Mouse (Mus musculus): ENCODE results near the gene Plxna1. TPM values are rescaled to one million over a fixed set of nuclear protein-coding genes. Genes with fewer than 3 reads are reported as not detected.

Plxna1 gene
- polyA plus RNA-seq, 1 experiment from 2014 or later: 21.4 TPM

DNA sequence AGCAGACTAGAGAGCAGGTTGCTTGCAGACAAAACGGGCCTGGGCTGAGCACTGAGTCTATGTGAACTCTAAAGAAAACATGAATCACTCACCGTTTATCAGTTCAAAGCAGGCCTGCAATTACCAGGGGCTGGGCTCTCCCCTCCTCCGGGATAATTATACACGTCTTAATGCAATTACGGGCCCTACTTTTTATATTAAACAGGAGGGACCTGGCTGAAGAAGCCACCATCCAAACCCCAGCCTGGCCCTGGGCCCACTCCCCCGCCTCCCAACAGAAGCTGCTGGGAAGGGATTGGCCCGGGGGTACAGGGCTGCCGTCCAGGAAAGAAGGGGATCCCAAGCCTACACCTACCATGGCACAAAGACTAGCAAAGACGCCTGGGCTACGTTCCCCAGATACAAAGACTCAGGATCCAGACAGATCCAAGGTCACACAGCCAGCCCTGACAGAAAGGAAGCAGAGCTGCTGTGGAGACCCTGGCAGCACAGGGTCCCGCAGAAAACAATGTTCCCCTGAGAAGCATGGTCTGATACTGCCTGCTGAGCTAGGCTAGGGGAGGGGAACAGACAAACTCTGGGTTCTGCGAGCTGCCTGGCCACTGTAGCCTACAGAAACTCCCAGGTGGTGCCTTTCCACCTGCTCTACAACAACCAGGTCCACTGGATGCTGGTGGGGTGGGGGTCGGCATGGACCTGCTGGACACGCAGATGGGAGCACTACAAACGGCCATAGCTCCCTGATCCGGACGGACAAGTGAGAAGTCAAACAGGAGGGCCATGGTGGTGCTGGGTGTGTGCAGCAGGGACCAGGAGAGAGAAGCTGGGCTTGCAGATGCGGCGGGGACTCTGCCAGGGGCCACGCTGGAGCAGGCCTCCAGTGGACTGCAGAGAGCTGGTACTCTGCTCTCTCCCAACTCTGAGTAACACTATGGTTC, 2.4 kb downstream of the Plxna1 start:
- Histone ChIP-seq H3K9ac (peak overlapping the region; percentile 93), H3K4me1 (peaks cover 42% of the 10 kb centered on the region), H3K4me3 (replicated peaks) (peak overlapping the region; percentile 74), H3K27me3 (peaks cover 9% of the 10 kb centered on the region), H3K36me3 (peaks cover 14% of the 10 kb centered on the region), H3K4me2 (peak overlapping the region; percentile 94), H3K9me3 (replicated peaks) (no peaks in the 10 kb centered on the region), H3K27ac (0 out of 2 replicates have a peak overlapping the region, but pooled peaks have one; percentile 1)
- WGBS: 51% methylated on average over 20 of the region's 20 CpGs
- no peak for ATAC-seq (replicated peaks; ENCODE audit: low FRiP score)

DNA sequence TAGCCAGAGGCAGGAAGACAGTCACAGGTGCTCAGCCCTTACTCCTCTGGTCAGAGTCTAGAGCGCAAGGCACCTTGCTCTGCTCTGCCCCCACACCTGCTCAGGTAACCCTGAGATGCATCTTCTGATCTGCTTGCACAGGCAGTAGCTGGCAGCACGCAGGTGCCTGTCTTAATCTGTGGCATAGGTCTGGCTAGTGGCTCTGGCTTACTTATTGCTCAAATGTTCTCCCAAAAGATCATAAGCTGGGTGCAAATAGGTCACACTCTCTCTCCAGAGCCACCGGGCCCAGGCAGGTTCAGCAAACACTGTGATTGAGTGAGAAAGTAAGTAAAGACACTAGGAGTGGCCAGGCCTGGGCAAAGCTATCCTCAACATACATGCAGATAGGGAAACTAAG, 3.2 kb downstream of the Plxna1 start:
- H3K4me3 ChIP-seq (replicated peaks): no peak overlapping the region
- H3K4me2 ChIP-seq: 0 out of 2 replicates have a peak overlapping the region, but pooled peaks have one; percentile 94
- peaks cover 51% of the 10 kb centered on the region for H3K4me1 ChIP-seq
- 0 out of 2 replicates have a peak overlapping the region, but pooled peaks have one; percentile 1 for H3K27ac ChIP-seq
- H3K27me3 ChIP-seq: peaks cover 9% of the 10 kb centered on the region
- 74% methylated on average over 3 of the region's 3 CpGs for WGBS
- no peaks in the 10 kb centered on the region for H3K9me3 ChIP-seq (replicated peaks)
- no peak for ATAC-seq (replicated peaks; ENCODE audit: low FRiP score)
- peak overlapping the region; percentile 11; the same call in 1 of the 2 replicates for H3K9ac ChIP-seq
- H3K36me3 ChIP-seq: peaks cover 23% of the 10 kb centered on the region

DNA sequence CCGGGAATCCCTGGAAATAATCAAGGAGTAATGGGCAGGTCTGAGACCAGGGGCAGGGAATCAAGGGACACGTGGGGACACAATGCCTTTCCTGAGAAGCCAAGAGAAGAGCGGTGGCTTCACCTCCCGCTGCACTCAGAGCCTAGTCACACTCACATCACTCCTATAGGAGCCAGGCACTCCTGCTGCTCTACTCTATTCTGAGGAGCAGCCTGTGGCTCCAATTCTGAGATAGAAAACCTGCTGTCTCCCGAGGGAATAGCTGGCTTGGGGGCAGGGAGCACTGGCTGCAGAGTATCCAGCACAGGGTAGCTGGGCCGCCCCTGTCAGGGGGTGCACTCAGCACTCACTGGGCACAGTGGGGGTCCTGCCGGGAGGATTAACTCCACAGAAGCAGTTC, 6.8 kb downstream of the Plxna1 start:
- no peaks in the 10 kb centered on the region for H3K9me3 ChIP-seq (replicated peaks)
- H3K27ac ChIP-seq: no peak overlapping the region
- H3K4me2 ChIP-seq: no peak overlapping the region
- WGBS: 68% methylated on average over 7 of the region's 7 CpGs
- no peak overlapping the region for H3K9ac ChIP-seq
- peaks cover 73% of the 10 kb centered on the region for H3K4me1 ChIP-seq
- H3K36me3 ChIP-seq: peaks cover 30% of the 10 kb centered on the region
- ATAC-seq (replicated peaks; ENCODE audit: low FRiP score): no peak
- no peaks in the 10 kb centered on the region for H3K27me3 ChIP-seq
- no peak overlapping the region for H3K4me3 ChIP-seq (replicated peaks)

DNA sequence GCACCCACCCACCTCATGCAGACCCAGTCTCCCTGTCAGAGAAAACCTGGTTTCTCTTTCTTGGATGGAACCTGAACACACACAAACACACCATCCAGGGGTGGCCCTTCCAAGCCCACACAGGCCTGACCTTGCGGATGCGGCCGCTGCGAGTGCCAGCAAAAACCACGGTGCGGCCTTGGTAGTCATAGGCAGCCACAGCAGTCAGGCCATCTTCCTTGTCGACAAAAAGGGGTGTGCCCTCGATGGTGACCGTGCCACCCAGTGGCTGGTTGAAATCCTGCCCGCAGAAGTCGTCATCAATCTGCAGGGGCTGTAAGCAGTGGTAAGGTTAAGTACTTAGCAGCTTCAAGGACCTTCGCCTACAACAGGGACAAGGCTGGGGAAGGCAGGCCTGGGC, 7.7 kb downstream of the Plxna1 start:
- Histone ChIP-seq H3K4me3 (replicated peaks) (no peak overlapping the region), H3K4me1 (peaks cover 70% of the 10 kb centered on the region), H3K36me3 (peaks cover 39% of the 10 kb centered on the region), H3K27ac (peak overlapping the region; percentile 82; the same call in 1 of the 2 replicates), H3K9ac (no peak overlapping the region), H3K4me2 (no peak overlapping the region), H3K27me3 (no peaks in the 10 kb centered on the region), H3K9me3 (replicated peaks) (no peaks in the 10 kb centered on the region)
- no peak for ATAC-seq (replicated peaks; ENCODE audit: low FRiP score)
- WGBS: 77% methylated on average over 12 of the region's 12 CpGs

DNA sequence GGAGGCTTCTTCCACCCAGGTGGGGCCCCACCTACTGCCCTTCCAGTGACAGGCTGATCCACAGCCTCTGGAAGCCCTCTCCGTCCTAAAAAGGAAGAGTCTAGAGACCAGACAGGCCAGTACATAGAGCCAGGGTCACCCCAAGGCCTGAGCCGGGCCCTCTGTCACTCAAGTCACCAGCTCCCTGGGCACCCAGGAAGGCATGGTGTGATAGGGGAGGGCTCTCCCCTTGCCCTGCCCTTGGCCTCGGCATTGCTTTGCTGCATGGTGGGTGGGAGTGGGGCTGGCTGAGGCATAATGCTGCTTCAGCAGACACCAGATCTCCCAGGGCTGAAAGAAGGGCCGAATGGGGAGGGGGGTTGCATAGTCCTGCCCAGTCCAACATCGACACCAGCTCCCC, 8.3 kb downstream of the Plxna1 start:
- Histone ChIP-seq H3K4me2 (no peak overlapping the region), H3K9ac (no peak overlapping the region), H3K4me3 (replicated peaks) (no peak overlapping the region), H3K4me1 (peaks cover 63% of the 10 kb centered on the region), H3K27me3 (no peaks in the 10 kb centered on the region), H3K36me3 (peaks cover 46% of the 10 kb centered on the region), H3K27ac (peak overlapping the region; percentile 82), H3K9me3 (replicated peaks) (no peaks in the 10 kb centered on the region)
- ATAC-seq (replicated peaks; ENCODE audit: low FRiP score): no peak
- WGBS: 63% methylated on average over 5 of the region's 5 CpGs

DNA sequence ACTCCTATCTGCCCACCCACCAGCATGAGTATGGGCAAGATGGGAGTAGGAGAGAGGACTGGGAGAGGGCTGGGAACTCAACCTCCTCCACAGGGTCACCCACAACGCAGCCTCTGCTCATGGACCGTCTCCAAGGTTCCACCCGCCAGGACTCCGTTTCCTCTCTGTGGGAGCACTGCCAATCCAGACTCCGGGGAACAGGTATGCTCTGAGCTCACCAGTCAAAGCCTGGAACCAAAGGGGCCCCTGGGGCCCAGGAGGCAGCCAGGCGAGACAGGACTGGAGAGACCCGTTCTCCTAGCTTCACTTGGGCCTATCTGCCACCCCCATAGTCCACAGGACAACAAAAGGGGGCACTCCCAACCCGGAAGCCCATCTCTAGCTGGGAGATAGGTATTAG, 9.3 kb downstream of the Plxna1 start:
- Histone ChIP-seq H3K27me3 (no peaks in the 10 kb centered on the region), H3K36me3 (peaks cover 52% of the 10 kb centered on the region), H3K4me3 (replicated peaks) (no peak overlapping the region), H3K4me2 (no peak overlapping the region; the same call in 1 of the 2 replicates), H3K4me1 (peaks cover 56% of the 10 kb centered on the region), H3K9ac (no peak overlapping the region), H3K9me3 (replicated peaks) (no peaks in the 10 kb centered on the region), H3K27ac (peak overlapping the region; percentile 82)
- WGBS: 55% methylated on average over 8 of the region's 8 CpGs
- peak; percentile 7; the same call in 1 of the 2 replicates for ATAC-seq (replicated peaks; ENCODE audit: low FRiP score)

DNA sequence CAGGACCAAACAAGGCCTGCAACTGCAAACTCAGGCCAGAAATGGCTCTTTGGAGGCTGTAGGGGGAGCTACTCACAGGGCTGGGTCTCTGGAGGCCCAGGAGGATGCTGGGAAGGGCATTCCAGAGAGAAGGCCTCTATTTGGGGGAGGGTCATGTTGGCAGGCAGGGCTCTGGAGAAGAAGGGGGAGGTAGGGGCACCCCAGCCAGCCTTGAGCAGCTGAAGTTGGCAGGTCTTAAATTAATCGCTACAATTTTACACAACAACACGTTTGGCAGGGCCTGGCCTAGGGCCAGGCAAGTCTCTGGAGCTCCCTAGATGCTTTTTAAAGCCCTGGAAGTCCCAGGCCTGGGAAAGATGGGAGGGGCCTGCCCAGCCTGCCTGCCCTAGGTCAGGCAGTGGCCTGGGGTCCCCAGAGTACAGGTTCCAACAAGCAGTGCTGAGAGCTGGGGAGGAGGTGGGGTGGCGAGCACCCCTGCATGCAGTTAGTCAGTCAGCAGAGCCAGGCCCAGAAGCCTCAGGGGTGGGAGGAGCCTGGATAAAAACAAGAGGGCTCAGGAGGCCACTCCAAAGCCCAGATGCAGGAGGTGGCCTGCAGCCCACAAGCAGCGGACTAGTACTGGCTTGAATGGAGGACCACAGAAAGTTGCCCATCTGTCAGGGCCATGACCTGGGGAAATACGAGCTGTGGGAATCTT, 10.8 kb downstream of the Plxna1 start:
- Histone ChIP-seq H3K4me3 (replicated peaks) (no peak overlapping the region), H3K4me2 (no peak overlapping the region), H3K9ac (peak overlapping the region; percentile 12; the same call in 1 of the 2 replicates), H3K27me3 (no peaks in the 10 kb centered on the region), H3K9me3 (replicated peaks) (no peaks in the 10 kb centered on the region), H3K27ac (peak overlapping the region; percentile 82), H3K4me1 (peaks cover 55% of the 10 kb centered on the region), H3K36me3 (peaks cover 61% of the 10 kb centered on the region)
- ATAC-seq (replicated peaks; ENCODE audit: low FRiP score): peak; percentile 43
- WGBS: 20% methylated on average over 5 of the region's 5 CpGs

DNA sequence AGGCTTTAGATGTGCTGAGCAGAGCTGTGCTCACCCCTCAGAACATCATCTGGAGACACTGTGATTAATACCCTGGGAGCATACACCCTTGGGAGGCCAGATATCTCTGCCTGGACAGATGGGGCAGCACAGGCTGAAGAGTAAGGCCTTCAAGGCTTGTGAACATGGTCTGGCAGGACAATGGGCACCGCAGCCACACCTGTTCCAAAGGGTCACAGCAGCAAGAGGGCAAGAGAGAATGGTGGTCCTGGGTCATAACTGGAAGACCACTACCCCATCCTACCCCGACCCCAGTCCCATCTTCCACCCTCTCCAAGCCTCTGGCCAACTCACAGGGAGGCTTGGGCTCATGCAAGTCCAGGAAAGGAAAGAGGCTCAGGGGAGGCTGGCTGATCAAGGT, 11.9 kb downstream of the Plxna1 start:
- Histone ChIP-seq H3K4me1 (peaks cover 62% of the 10 kb centered on the region), H3K4me2 (no peak overlapping the region), H3K9ac (no peak overlapping the region), H3K27ac (peak overlapping the region; percentile 82), H3K27me3 (no peaks in the 10 kb centered on the region), H3K4me3 (replicated peaks) (no peak overlapping the region), H3K36me3 (peaks cover 56% of the 10 kb centered on the region), H3K9me3 (replicated peaks) (no peaks in the 10 kb centered on the region)
- WGBS: 90% methylated on average over 2 of the region's 2 CpGs
- no peak for ATAC-seq (replicated peaks; ENCODE audit: low FRiP score)

DNA sequence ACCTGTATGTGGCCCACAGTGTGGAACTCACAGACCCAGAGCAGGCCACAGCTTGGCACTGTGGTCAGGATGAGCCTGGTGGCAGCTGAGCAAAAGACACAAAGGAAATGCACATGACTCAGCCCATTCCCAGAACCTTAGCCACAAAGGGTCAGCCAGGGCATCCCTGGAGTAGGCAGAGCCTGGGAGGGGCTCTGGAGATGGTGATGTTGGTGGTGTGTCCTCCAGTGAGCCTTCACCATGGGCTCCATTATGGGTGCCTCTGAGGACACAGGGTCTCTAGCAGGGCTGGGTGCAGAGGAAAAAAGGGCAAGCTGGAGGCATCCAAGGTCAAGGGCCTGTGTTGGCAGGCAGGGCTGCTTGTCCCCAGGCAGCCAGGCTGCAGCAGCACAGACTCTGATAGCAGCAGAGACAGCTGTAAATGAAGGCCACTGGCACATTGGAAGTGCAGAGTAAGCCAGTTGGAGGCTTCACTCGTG, 12.3 kb downstream of the Plxna1 start:
- H3K4me1 ChIP-seq: peaks cover 65% of the 10 kb centered on the region
- H3K9ac ChIP-seq: no peak overlapping the region
- H3K36me3 ChIP-seq: peaks cover 56% of the 10 kb centered on the region
- H3K4me2 ChIP-seq: no peak overlapping the region
- 71% methylated on average over 1 of the region's 1 CpGs for WGBS
- no peaks in the 10 kb centered on the region for H3K27me3 ChIP-seq
- H3K4me3 ChIP-seq (replicated peaks): no peak overlapping the region
- peak overlapping the region; percentile 82; the same call in 1 of the 2 replicates for H3K27ac ChIP-seq
- no peaks in the 10 kb centered on the region for H3K9me3 ChIP-seq (replicated peaks)
- ATAC-seq (replicated peaks; ENCODE audit: low FRiP score): no peak

DNA sequence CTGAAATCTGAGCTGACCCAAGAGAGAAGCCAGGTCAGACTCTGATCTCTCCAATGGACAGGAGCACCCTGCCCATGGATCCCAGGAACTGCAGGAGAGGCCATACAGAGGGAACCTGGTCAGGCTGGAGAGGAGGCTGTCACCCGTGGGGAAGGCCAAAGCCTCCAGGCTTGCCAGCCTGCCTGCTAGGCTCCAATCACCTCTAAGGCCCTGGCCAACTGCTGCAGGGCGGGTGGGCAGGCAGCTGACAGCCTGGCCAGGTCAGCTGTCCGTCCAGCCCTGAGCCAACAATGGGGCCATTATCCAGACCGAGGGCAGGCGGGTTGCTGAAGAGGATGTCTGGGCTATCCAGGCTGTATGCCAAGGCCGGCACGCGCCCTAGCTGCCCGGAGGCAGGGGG, 14.1 kb downstream of the Plxna1 start:
- Histone ChIP-seq H3K4me3 (replicated peaks) (no peak overlapping the region), H3K36me3 (peaks cover 47% of the 10 kb centered on the region), H3K9me3 (replicated peaks) (no peaks in the 10 kb centered on the region), H3K4me1 (peaks cover 60% of the 10 kb centered on the region), H3K4me2 (no peak overlapping the region), H3K9ac (no peak overlapping the region), H3K27me3 (no peaks in the 10 kb centered on the region), H3K27ac (no peak overlapping the region)
- no peak for ATAC-seq (replicated peaks; ENCODE audit: low FRiP score)
- WGBS: 85% methylated on average over 9 of the region's 9 CpGs

DNA sequence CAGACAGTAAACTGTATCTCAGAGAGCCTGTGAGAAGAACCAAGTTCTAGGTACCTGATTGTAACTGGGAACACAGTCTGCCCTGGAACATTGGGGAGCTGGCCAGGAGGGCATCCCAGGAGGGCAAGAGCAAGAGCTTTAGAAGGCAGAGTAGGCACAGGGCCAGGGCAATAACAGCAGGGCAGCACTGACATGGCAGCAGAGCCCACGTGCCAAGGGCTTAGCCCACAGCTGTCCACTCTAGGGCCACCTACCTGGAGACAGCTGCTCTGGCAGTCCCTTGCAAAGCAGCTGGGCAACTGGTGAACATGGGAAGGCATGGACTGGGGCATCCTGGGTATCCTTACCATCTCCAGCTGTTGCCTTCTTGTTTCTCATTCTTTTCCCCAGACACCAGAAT, 14.6 kb downstream of the Plxna1 start:
- no peak overlapping the region for H3K4me3 ChIP-seq (replicated peaks)
- H3K4me2 ChIP-seq: no peak overlapping the region
- peaks cover 55% of the 10 kb centered on the region for H3K4me1 ChIP-seq
- H3K9ac ChIP-seq: no peak overlapping the region
- no peaks in the 10 kb centered on the region for H3K27me3 ChIP-seq
- H3K36me3 ChIP-seq: peaks cover 52% of the 10 kb centered on the region
- no peak for ATAC-seq (replicated peaks; ENCODE audit: low FRiP score)
- H3K9me3 ChIP-seq (replicated peaks): no peaks in the 10 kb centered on the region
- 100% methylated on average over 1 of the region's 1 CpGs for WGBS
- no peak overlapping the region for H3K27ac ChIP-seq

DNA sequence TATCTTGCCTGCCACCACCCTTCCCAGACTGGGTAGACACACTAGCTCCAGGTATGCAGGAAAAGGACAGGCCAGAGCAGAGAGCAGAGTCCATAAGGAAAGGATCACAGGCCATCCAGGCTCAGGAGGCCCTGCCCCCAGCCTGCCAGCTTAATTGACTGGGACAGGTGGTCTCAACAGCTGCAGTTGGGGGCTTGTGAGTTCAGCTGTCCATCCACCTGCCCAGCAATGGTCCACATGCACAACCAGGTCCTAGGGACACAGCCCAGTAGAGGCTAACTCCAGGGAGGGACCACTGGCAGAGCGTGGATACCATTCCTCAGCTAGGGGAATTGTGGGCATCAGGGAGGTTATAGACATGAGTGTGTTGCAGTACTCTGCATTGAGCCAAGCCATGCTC, 16.6 kb downstream of the Plxna1 start:
- H3K9ac ChIP-seq: no peak overlapping the region
- H3K36me3 ChIP-seq: peaks cover 72% of the 10 kb centered on the region
- H3K9me3 ChIP-seq (replicated peaks): no peaks in the 10 kb centered on the region

More for the DNA sequence above, 16.6 kb downstream of the Plxna1 start:
- ATAC-seq (replicated peaks; ENCODE audit: low FRiP score): no peak
- Histone ChIP-seq H3K4me3 (replicated peaks) (no peak overlapping the region), H3K4me2 (no peak overlapping the region), H3K27ac (peak overlapping the region; percentile 92), H3K4me1 (peaks cover 39% of the 10 kb centered on the region), H3K27me3 (no peaks in the 10 kb centered on the region)
- WGBS: 90% methylated on average over 1 of the region's 1 CpGs

All from kidney, embryonic 15.5 days (tissue).